Mouse (Mus musculus) left cerebral cortex, postnatal 4 days (tissue): ENCODE data around the gene Klhl30. TPM values are rescaled to one million over a fixed set of nuclear protein-coding genes. Genes with fewer than 3 reads are reported as not detected.

Experiments
- DNase-seq: peaks from one replicate; pipeline ENCODE4 v3.0.0-alpha.2; 2022
- intact Hi-C: fragments of 180-260 bp; cut with DNase I; formaldehyde crosslinking; loops from one replicate; pipeline ENCODE4 v1.15.1; 2025
- total RNA-seq, 2 experiments: library from RNA; stranded (reverse); gene quantifications; 2 replicates each; pipeline ENCODE4 v1.2.3; 2021

The Klhl30 gene
- not detected for total RNA-seq

DNA sequence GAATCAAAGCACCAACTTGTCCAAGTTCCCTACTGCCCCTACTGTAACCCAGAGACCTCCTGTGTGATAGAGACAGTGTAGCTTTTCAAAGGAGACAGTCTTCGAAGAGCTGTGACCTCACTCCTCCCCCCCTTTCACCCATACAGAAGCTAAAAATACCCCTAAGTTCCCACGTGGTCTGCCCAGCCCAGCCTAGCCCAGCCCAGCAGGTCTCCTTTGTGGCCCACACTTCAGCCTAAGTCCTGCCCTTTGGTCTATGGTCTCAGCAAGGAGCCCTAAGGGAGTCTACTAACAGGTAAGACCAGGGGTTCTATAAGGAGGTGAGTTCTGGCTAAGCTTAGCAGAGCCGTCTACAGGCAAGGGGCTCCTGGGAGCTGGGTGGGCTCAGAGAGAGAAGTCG, at the start of gene Klhl30:
Klhl30 (plus strand) TSS at position 176 of the 400 bp plus-strand sequence.
- no peak for DNase-seq
- intact Hi-C loops, result no loop called here

DNA sequence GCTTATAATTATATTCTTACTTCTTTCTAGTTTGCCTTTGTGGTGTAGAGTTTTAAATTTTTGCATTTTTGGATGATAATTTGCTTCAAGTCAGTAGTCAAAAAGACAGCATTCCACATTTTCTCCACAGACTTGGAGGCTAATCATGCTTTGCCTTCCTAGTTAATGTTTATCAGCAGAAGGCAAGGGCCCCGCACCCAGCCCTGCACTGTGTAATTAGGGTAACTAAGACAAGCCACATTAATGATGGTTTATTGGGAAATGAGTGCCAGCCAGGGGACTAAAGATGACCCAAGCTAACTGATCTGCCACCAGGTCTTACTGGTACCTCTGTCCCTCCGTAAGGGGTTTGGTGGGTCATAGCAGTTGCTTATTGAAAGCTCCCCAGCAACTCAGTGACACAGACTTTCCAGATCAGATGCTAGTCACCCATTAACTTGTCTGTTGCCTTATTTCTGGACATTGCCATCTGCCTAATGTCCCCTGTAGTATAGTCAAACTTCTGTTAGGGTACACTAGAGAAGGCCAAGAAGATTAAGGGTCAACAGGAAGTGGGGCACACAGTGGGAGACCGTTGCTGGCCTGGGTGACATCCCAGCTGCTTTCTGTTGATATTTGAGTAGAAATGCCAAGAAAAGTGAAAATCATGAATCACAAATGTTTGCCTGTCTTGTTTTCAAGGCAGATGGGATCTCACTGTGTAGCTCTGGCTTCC, 49.5 kb upstream of the Klhl30 start:
- intact Hi-C loops, result no loop called here
- no peak for DNase-seq

DNA sequence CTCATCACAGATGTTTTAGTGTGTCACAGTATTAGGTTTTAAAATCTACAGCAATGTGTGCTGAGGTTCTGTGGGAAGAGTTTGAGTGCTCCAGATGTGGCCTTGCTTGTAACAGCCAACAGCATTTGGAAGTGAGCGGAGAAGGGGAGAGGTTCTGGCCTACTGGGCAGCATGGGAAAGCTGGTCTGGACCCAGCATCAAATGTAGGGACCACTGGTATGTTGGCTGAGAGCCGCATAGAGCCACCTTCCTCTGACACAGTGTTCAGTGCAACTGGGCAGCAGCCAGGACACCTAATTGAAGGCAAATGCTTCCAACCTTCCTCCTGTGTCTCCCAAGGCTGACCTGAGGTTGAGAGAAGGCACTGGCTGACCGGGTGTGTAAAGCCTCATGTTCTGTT, 48.8 kb upstream of the Klhl30 start:
- no peak for DNase-seq
- intact Hi-C loops, result no loop called here

DNA sequence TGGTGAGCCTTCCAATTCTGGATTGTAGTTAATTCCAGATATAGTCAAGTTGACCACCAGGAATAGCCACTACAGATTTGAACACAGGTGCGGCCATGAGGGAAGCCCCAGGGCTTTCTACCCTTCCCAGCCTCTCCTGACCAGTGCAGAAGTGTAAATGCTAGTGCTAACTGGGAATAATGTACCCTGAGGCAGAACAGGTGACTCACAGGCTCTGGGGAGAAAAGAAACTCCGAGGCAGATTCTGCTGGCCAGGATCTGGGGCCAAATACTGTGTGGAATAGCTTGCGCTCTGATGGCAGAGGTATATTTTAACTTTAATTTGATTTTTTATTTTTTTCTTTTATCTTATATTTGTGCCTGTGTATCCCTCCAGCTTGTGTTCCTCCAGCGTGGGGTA, 46.2 kb upstream of the Klhl30 start:
- intact Hi-C loops, result no loop called here
- no peak for DNase-seq

DNA sequence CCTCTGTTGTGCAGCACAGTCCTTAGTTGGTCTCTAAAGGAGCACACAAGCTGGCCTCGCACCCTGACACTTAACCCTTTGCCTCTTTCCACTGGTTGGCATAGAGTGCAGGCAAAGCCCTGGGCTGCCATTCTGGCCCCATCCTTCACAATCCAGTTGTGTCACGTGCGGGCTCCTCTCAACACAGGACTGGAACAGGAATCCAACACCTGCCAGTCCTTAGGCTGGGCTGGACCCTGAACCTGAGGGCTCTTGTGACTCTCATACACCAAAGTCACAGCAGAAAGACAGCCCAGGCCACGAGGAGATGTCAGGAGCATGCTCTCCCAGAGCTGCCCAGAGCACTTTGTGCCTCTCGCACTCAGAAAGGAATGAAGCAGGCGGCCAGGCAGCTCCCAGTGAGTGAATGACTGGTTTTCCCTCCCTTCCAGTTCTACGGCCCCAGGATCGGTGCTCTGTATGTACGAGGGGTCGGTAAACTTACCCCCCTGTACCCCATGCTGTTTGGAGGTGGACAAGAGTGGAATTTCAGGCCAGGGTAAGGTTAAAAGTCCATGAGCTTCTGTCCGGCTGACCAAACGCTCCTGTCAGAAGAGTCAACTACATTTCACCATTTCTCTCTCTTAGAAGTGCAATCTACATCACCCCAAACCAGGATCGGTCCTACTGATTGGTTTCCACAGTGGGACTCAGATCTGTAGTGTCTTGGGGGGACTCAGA, 41.3 kb upstream of the Klhl30 start:
- DNase-seq, result no peak
- intact Hi-C loops, result no loop called here

DNA sequence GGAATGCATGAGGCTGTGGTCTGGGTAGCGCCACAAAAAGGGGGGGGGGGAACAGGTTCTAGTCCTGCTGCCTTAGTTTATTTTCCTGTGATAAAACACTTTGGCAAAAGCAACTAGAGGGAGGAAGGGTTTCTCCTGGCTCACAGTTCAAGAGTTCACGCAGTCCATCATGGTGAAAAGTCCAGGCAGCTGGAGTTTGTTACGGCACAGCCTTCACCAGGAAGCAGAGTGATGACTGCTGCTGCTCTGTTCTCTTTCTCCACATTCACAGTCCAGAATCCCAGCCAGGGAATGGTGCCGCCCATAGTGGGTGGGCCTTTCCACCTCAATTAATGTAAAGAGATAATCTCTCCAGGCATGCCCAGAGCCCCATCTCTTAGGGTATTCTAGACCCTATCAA, 38.5 kb upstream of the Klhl30 start:
- intact Hi-C loops, result no loop called here

DNA sequence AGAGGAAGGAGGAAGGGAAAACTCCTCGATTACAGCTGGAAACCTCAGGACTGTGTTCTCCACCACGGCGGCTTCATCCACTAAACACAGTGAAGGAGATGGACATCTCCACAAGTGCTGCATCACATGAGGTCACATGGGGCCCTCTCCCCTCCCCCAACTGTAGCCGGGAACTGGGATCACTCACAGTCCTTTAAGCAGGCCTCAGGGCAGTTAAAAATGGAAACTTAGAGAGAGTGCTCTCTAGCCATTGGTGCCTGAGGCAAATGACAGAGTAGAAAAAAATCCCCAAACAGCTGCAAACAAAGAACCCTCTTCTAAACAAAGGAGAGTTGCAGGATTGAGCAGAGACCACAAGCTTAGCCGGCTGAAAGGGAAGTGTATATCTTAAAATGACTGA, 37.6 kb upstream of the Klhl30 start:
- DNase-seq, result no peak
- intact Hi-C loops, result no loop called here

More for the DNA sequence above, 38.5 kb upstream of the Klhl30 start:
- DNase-seq, result no peak

DNA sequence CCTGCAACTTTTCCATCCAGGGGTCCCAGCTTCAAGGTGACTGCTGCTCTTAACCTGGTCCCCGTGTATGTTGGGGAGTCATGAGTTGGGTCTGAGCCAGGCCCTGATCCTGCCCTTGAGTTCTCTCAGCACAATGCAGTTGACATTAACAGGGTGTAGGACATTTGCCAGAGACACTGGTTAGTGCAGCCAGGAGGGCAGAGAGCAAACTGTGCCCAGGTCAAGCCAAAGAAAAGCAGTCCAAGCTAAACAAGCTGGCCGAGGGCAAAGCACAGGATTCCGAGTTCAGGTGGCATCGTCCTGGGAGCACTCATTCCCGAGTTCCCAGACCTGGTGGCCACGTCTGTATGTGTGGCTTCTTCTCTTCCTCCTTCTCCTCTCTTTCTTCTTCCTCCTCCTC, 33.2 kb upstream of the Klhl30 start:
- DNase-seq, result no peak
- intact Hi-C loops, result no loop called here

DNA sequence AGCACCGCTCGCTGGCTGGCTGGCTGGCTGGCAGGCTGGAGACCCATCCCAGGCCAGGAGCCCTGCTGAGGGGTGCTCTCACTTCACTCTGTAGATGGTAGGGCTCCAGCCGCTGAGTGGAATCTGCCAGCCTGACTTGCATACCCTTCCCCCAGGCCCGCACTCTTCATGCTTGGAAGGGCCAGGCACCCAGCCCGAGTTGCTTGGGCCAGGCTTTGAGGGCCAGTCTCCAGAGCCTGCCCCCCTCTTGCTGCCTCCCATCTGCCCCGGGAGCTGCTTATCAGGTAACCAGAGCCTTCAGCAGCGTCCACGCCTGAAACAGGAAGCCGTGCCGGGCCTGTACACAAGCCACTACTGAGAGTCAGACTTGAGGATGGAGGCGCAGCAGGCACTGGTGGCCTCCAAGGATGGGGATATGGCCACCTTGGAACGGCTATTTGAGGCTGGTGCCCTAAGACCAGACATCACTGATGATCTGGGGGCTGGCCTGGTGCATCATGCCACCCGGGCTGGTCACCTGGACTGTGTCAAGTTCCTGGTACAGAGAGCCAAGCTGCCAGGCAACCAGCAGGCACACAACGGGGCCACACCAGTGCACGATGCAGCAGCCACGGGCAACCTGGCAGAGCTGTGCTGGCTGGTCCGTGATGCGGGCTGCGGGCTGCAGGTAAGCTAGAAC, 28.9 kb upstream of the Klhl30 start, which contains the start of gene Espnl:
Espnl (plus strand) TSS at position 316 of the 679 bp plus-strand sequence.
- intact Hi-C loops, result no loop called here

DNA sequence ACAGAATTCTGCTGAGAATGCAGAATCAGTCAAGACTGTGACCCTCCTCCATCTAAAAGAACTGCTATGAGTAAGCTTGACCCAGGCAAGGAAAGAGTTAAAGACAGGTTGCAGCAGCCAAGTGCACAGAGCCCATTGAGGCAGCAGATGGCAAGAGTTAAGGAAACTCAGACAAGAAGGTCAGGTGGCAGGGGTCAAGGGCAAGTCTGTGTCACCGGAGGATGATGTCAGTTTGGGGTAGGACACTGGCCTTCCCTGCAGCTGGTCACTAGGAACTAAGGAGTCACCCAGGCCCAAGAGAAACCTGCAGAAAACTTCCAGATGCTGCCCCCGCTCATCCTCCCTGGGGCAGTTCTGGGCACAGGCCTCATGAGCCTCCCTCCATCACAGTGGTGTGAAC, 26.2 kb upstream of the Klhl30 start:
- DNase-seq, result no peak
- intact Hi-C loops, result no loop called here

More for the DNA sequence above, 28.9 kb upstream of the Klhl30 start, which contains the start of gene Espnl:
- peak; percentile 70 for DNase-seq

DNA sequence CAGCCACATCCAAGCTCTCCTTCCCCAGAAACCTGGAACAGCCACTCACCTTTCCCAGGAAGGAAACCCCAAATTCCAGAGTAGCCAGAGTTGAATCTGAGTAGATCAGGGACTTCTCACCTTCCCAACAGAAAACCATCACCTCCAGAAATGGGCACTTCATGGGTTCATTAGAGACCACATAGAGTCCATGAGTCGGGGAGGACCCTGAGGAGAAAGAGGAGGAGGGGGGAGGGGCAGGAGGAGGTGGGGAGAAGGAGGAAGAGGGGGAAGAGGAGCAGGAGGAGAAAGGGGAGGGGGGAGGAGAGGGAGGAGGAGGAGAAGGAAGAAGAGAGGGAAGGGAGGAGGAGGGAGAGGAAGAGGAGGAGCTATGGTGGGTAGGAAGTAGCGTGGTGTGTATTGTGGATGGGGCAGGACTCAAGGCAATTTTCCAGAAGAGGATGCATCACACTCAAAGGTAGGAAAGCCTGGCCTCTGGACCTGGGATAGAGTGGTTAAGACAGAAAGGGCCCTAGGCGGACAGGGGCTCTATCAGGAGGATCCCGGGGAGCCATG, 25.3 kb upstream of the Klhl30 start:
- intact Hi-C loops, result no loop called here
- DNase-seq, result no peak

DNA sequence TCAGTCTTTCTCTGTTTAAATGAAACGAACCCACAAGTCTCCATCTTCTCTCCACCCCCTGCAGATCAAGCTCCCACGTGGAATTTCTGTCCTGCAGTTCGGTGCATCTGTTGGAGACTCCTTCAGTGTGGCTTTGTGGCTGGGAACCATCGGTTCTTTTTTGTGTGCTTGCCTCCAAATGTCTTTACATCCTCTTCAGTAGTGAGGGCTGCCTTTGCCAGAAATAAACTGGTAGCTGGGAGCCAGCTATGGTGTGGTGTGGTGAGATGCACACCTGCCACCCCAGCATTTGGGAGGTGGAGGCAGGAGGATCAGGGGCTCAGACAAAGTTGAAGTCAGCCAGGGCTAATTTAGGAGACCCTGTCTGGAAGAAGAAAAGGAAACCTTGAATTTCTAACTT, 18.7 kb upstream of the Klhl30 start:
- no peak for DNase-seq
- intact Hi-C loops, result no loop called here

DNA sequence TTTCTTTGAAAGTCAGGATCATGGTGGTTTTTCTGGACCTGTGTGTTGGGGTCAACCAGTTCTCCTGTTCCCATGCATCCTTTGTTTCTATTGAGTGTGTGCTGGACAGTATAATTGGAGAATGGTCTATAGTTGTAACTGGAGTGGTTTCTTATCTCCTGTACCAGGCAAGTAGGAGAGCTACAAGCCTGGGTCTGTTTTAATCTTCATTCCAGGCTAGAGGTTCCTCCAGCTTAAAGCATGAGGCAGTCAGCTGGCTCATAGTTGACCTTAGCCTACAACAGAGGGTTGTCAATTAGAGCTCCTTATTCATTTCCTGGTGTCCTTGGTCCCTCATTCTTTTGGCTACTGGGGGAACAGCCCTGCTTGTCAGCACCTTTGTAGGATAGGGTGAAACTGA, 17.2 kb upstream of the Klhl30 start:
- intact Hi-C loops, result no loop called here
- no peak for DNase-seq

DNA sequence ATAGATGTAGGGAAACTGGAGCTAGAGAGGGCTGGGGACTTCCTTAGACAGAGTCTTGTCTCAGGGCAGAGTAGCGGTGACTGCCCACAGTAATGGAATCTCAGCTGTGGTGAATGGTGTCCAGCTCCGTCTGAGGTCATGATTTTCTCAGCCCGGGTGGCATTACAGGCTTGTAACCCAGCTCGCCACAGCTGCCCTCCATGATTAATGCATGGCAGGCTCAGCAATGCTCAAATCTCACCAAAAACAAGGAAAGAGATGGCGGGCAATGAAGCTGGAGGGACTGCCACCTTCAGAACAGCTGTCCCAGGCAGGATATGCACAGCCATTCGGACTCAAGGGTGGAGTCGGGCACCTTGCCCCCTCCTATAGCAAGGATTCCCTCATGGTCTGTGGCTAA, 13.5 kb upstream of the Klhl30 start:
- intact Hi-C loops, result no loop called here
- DNase-seq, result no peak

DNA sequence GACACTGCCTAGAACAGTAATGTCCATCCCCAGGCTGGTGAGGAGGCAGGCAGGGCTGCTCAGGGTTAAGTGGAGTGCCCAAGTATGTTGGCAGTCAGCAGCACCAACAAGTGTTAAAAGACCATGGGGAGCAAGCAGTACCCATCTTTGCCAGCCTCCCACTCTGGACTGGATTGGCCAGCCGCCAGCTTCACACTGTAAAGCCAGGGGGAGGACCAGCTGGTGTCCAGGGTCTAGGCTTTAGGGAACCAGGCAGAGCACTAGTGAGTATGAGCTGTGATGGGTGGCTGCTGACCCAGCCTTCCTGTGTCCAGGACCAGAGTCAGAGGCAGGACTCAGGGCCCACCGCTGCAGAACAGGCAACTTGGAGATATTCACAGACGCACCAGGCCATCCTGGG, 6.8 kb upstream of the Klhl30 start:
- DNase-seq, result peak; percentile 77
- intact Hi-C loops, result no loop called here

DNA sequence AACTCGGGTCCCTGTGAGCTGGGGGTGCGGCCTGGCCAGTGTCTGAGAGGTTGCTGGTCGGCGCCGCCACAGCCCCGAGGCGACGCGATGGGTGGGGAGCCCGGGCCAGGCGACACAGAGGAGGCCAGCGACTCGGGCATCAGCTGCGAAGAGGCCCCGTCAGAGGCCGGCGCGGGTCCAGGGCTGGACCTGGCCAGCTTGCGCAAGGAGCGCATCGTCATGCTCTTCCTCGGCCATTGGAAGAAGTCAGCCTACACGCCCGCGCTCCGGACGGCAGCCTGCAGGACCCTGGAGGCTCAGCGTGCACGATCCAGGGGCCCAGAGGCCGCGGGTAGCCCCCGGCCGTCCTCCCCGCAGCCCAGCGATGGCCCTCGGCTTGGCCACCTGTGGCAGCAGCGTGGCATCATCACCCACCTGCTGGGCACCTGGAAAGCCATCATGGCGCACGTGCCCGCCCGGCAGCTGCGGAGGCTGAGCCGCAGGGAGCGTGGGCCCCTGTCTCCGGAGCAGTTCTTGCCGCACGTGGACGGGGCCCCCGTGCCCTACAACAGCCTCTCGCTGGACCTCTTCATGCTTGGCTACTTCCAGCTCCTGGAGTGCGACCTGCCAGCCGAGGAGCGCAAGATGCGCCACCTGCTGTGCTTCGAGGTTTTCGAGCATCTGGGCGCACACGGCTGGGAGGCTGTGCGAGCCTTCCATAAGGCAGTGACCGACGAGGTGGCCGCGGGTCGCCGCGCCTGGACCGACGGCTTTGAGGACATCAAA, 5.7 kb upstream of the Klhl30 start:
- DNase-seq, result peak; percentile 42
- intact Hi-C loops, result no loop called here

DNA sequence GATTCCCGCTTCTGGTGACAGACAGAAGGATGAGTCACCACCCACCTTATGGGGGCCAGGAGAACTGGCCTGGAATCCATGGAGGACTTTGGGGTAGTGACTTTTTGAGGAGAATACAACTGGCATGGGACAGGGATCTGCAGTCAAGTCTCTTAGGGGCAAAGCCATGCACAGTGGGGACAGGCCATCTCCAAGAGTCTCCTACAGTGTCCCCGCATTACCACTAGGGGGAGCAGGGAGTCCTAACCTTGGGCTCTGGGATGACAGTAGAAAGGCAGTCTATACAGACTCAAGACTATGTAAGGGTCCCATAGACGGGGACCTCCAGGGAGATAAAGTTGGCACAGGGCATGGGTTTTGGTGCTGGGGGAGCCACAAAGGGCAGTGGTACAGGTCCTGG, 3.9 kb upstream of the Klhl30 start:
- DNase-seq, result peak; percentile 65
- intact Hi-C loops, result no loop called here

DNA sequence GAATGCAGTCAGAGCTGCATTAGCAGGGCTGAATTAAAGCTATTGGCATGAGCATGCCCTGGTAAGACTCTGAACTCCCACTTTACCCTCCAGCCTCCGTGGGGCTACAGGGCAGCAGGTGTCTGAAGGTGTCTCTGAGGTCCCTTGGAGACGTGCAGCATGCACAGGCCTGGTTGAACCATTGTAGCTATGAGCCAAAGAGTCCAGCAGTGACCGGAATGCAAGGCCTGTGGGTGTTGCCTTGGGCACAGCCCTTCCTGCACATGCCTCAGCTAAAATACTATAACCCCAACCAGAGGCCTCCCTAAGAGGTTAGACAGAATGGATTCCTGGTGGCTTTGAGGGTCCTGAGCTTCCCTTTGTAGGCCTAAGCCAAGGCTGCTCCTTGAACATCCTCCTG, 433 bp downstream of the Klhl30 start:
- intact Hi-C loops, result no loop called here
- no peak for DNase-seq

DNA sequence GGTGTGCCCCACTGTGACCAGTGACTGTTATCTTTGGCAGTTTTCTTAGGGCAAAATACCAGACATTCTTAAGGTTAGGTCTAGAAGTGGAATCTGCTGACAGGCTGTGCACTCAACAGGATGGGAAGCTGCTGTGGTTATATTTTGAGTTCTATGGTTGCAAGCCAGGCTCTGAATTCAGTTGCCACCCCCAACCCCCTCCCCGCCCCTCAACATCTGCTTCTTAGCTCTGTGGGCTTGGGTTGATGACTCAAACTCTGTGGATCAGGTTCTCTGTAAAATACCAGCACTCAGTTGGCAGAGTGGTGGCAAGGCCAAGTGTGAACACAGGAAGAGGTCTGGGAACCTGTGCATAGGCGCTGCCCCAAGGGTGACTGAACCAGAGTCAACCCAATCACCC, 1.5 kb downstream of the Klhl30 start:
- intact Hi-C loops, result no loop called here
- DNase-seq, result no peak

DNA sequence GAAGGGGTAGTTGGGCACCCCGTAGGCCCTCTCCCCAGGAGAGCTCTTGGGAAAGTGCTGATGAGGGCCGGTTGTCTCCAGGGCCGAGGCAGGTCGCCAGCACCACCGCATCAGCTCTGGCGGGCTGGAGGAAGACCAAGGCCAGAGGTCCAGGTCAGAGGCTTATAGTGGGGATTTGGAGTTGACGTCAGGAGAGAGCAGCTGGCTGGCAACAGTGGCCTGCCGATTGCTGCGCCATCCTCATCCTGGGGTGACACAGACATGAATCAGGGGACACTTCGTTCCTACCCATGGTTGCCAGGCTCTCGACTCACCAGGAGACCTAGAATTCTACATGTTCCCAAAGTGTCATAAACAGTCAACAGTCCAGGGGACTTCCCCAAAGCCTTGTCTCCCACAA, 5.3 kb downstream of the Klhl30 start:
- intact Hi-C loops, result no loop called here

DNA sequence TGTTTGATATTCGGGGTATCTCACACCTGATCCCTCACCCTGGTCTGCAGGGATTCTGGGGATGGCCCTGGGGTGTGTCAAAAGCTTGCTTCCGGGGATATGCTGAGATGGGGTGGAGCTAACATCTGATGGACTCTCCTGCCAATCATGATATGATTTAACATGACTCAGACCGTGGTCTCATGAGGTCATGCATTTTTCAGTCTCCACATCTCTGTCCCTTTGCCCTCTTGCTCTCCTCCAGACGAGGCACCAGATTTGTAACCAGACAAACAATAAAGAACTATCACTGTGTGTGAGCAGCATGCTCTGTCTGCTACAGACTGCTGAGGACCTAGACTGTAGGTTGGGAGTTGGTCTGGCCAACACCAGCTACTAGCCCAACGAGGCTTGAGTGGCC, 11.3 kb downstream of the Klhl30 start:
- intact Hi-C loops, result no loop called here
- no peak for DNase-seq

More for the DNA sequence above, 5.3 kb downstream of the Klhl30 start:
- DNase-seq, result no peak
